Mouse (Mus musculus): Measurements from ENCODE around the gene Hoxa3. TPM values are rescaled to one million over a fixed set of nuclear protein-coding genes. Genes with fewer than 3 reads are reported as not detected.

Gene Hoxa3
- polyA plus RNA-seq, 1 experiment from 2014 or later, result 13.3 TPM

DNA sequence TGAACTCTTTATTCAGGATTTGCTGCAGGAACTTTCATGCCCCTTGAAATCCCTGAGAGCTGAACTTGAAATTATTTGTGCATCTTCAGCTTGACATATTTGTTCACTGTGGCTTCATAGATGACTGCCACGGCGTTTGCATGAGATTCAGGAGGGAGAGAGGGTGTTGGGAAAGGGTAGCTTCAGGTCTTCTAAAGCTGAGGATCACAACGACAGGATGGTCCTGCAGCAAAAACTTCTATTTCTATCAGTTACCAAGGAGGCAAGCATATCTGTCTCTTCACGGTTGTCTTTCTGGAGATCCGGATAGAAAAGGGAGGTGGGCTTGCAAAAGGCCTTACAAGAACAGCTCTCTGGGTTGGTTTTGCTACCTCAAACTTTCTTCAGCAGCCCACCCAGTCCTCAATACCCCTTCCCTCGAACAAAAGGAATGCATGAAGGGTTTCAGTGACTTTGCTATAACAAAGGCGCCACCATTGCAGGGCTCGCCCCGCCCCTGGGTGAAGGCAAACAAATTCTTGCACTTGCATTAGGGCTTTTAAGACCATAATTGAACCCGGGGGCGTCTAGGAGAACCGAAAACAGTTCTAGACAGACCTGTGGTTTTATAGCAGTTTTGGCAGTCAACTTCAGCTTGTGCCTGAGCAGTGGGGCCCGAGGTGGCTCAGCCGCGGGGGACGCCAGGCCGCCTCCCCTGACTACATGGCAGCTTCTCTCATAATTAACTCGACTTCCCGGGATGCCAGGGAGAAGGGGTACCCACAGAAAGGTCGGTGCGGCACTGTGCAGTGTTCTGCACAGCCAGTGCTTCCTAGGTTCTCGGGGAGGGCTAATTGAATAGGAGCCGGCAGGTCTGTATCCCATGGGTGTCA is 34.9 kb upstream of the Hoxa3 start:
- peaks cover 2% of the 10 kb centered on the region; the same call in 1 of the 2 replicates for H3K4me1 ChIP-seq (replicated peaks; ENCODE audit: control insufficient read depth, insufficient read depth, low read length)
- H3K4me2 ChIP-seq (replicated peaks; ENCODE audit: low read depth, low read length), result no peak overlapping the region
- H3K36me3 ChIP-seq (ENCODE audit: control insufficient read depth, insufficient read depth, low read length), result no peaks in the 10 kb centered on the region
- no peaks in the 10 kb centered on the region for H3K9me3 ChIP-seq (ENCODE audit: control insufficient read depth, low read length)
- WGBS, result 2% methylated on average over 23 of the region's 23 CpGs
- ATAC-seq (ENCODE audit: low FRiP score) (no peak), DNase-seq (ENCODE audit: low spot score) (peak; percentile 60)
- peaks cover 95% of the 10 kb centered on the region for H3K27me3 ChIP-seq (ENCODE audit: control insufficient read depth, insufficient read depth, low read length)
- no peak overlapping the region for H3K4me3 ChIP-seq (ENCODE audit: low read depth, low read length)
- H3K9ac ChIP-seq (ENCODE audit: low read depth, low read length), result no peak overlapping the region
- no peak overlapping the region for H3K27ac ChIP-seq (ENCODE audit: low read depth, low read length)

DNA sequence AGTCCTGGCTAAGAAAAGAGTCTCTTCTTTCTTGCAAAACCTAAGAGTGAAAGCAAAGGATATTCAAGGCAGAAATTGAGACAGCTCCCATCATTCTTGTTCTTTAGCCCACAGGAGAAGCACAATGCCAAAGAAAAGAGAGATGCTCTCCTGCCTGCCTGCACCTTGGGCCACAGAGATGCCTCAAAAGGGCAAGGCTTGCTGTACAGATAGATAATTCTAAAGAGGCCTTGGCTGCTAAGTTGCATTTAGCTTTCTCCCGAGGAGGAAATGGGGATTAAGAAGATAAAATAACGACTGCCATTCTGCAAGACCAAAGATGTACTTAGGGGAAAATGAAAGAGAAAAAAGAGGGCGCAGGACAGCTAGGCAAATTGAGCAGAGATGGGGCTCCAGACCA is 33.8 kb upstream of the Hoxa3 start:
- Histone ChIP-seq H3K9me3 (ENCODE audit: control insufficient read depth, low read length) (no peaks in the 10 kb centered on the region), H3K4me2 (replicated peaks; ENCODE audit: low read depth, low read length) (no peak overlapping the region), H3K27ac (ENCODE audit: low read depth, low read length) (no peak overlapping the region), H3K4me1 (replicated peaks; ENCODE audit: control insufficient read depth, insufficient read depth, low read length) (peaks cover 2% of the 10 kb centered on the region; the same call in 1 of the 2 replicates), H3K9ac (ENCODE audit: low read depth, low read length) (no peak overlapping the region), H3K4me3 (ENCODE audit: low read depth, low read length) (no peak overlapping the region), H3K27me3 (ENCODE audit: control insufficient read depth, insufficient read depth, low read length) (peaks cover 95% of the 10 kb centered on the region), H3K36me3 (ENCODE audit: control insufficient read depth, insufficient read depth, low read length) (no peaks in the 10 kb centered on the region)
- 7% methylated on average over 3 of the region's 3 CpGs for WGBS
- ATAC-seq (ENCODE audit: low FRiP score), result no peak
- peak; percentile 61 for DNase-seq (ENCODE audit: low spot score)

GRCm38 (mm10) chr6:52246403-52246803 is 33.3 kb upstream of the Hoxa3 start:
- no peaks in the 10 kb centered on the region for H3K36me3 ChIP-seq (ENCODE audit: control insufficient read depth, insufficient read depth, low read length)
- no peak overlapping the region for H3K4me2 ChIP-seq (replicated peaks; ENCODE audit: low read depth, low read length)
- no peak overlapping the region for H3K9ac ChIP-seq (ENCODE audit: low read depth, low read length)
- WGBS, result under 1% methylated on average over 26 of the region's 26 CpGs
- H3K4me3 ChIP-seq (ENCODE audit: low read depth, low read length), result no peak overlapping the region
- H3K27me3 ChIP-seq (ENCODE audit: control insufficient read depth, insufficient read depth, low read length), result peaks cover 95% of the 10 kb centered on the region
- H3K27ac ChIP-seq (ENCODE audit: low read depth, low read length), result no peak overlapping the region
- H3K9me3 ChIP-seq (ENCODE audit: control insufficient read depth, low read length), result no peaks in the 10 kb centered on the region
- DNase-seq (ENCODE audit: low spot score), result peak; percentile 67
- no peak for ATAC-seq (ENCODE audit: low FRiP score)
- H3K4me1 ChIP-seq (replicated peaks; ENCODE audit: control insufficient read depth, insufficient read depth, low read length), result peaks cover 2% of the 10 kb centered on the region; the same call in 1 of the 2 replicates

DNA sequence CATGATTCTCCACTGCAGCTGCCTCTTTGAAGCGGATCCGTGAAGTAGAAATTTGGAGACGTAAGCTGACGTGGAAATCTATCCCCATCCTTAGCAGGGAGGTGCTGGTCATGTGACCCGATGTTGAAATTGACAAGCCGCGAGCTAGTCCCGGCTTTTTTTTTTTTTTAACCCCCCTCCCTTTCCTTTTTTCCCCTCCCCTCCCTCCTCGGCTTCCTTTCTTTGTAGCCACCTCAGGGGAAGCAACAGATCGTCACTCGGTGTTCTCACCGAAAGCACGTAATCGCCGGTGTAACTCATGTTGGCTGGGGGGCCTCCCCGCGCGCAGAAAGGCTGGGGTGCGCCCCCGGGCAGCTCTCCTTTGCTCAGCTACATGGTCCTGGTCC is 32.6 kb upstream of the Hoxa3 start, which contains the start of gene Hoxa11:
TSS of gene Hoxa11 (minus strand) at position 54 of the 386 bp plus-strand sequence.
- under 1% methylated on average over 20 of the region's 20 CpGs for WGBS

GRCm38 (mm10) chr6:52245040-52245756 is 32.1 kb upstream of the Hoxa3 start:
- Histone ChIP-seq H3K4me2 (replicated peaks; ENCODE audit: low read depth, low read length) (no peak overlapping the region), H3K27me3 (ENCODE audit: control insufficient read depth, insufficient read depth, low read length) (peaks cover 96% of the 10 kb centered on the region), H3K4me3 (ENCODE audit: low read depth, low read length) (no peak overlapping the region), H3K27ac (ENCODE audit: low read depth, low read length) (no peak overlapping the region), H3K9me3 (ENCODE audit: control insufficient read depth, low read length) (no peaks in the 10 kb centered on the region), H3K36me3 (ENCODE audit: control insufficient read depth, insufficient read depth, low read length) (no peaks in the 10 kb centered on the region), H3K9ac (ENCODE audit: low read depth, low read length) (no peak overlapping the region), H3K4me1 (replicated peaks; ENCODE audit: control insufficient read depth, insufficient read depth, low read length) (peaks cover 2% of the 10 kb centered on the region; the same call in 1 of the 2 replicates)
- under 1% methylated on average over 69 of the region's 71 CpGs for WGBS
- ATAC-seq (ENCODE audit: low FRiP score), result no peak
- DNase-seq (ENCODE audit: low spot score), result peak; percentile 67

More for the DNA sequence above, 32.6 kb upstream of the Hoxa3 start, which contains the start of gene Hoxa11:
- ATAC-seq (ENCODE audit: low FRiP score), result no peak
- Histone ChIP-seq H3K9me3 (ENCODE audit: control insufficient read depth, low read length) (no peaks in the 10 kb centered on the region), H3K36me3 (ENCODE audit: control insufficient read depth, insufficient read depth, low read length) (no peaks in the 10 kb centered on the region), H3K4me1 (replicated peaks; ENCODE audit: control insufficient read depth, insufficient read depth, low read length) (peaks cover 2% of the 10 kb centered on the region; the same call in 1 of the 2 replicates), H3K4me3 (ENCODE audit: low read depth, low read length) (no peak within 1 kb of the TSS), H3K4me2 (replicated peaks; ENCODE audit: low read depth, low read length) (no peak within 1 kb of the TSS), H3K27ac (ENCODE audit: low read depth, low read length) (no peak within 1 kb of the TSS), H3K9ac (ENCODE audit: low read depth, low read length) (no peak within 1 kb of the TSS), H3K27me3 (ENCODE audit: control insufficient read depth, insufficient read depth, low read length) (peaks cover 95% of the 10 kb centered on the region)
- no peak for DNase-seq (ENCODE audit: low spot score)

GRCm38 (mm10) chr6:52244471-52245039 is 31.4 kb upstream of the Hoxa3 start:
- H3K9me3 ChIP-seq (ENCODE audit: control insufficient read depth, low read length), result no peaks in the 10 kb centered on the region
- peak; percentile 59 for DNase-seq (ENCODE audit: low spot score)
- H3K27ac ChIP-seq (ENCODE audit: low read depth, low read length), result no peak overlapping the region
- H3K27me3 ChIP-seq (ENCODE audit: control insufficient read depth, insufficient read depth, low read length), result peaks cover 96% of the 10 kb centered on the region
- H3K4me3 ChIP-seq (ENCODE audit: low read depth, low read length), result no peak overlapping the region
- 1% methylated on average over 23 of the region's 23 CpGs for WGBS
- no peak for ATAC-seq (ENCODE audit: low FRiP score)
- no peak overlapping the region for H3K4me2 ChIP-seq (replicated peaks; ENCODE audit: low read depth, low read length)
- H3K9ac ChIP-seq (ENCODE audit: low read depth, low read length), result no peak overlapping the region
- H3K36me3 ChIP-seq (ENCODE audit: control insufficient read depth, insufficient read depth, low read length), result no peaks in the 10 kb centered on the region
- H3K4me1 ChIP-seq (replicated peaks; ENCODE audit: control insufficient read depth, insufficient read depth, low read length), result peaks cover 2% of the 10 kb centered on the region; the same call in 1 of the 2 replicates

DNA sequence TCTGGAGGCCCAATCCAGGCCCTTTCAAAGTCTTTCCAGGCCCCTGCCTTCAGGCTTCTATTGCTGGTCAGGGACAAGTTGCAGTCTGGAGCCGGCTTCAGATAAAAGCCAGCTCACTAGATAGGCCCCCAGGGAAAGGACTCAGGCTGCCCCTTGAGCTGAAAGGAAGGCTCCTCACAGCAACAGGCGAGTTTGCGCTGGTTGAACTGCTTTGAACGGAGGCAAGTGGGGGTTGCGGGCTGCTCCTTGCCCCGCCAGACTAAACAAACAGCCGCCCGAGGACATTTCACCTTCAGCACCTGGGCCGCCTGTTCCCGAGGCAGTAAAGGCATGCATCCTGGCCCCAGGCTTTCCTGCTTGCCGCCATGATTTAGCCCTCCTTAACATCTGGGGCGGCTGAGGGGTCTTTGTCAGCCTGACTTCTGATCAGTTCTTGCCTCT is 30.6 kb upstream of the Hoxa3 start:
- Histone ChIP-seq H3K4me3 (ENCODE audit: low read depth, low read length) (no peak overlapping the region), H3K27me3 (ENCODE audit: control insufficient read depth, insufficient read depth, low read length) (peaks cover 94% of the 10 kb centered on the region), H3K4me1 (replicated peaks; ENCODE audit: control insufficient read depth, insufficient read depth, low read length) (peaks cover 2% of the 10 kb centered on the region; the same call in 1 of the 2 replicates), H3K36me3 (ENCODE audit: control insufficient read depth, insufficient read depth, low read length) (no peaks in the 10 kb centered on the region), H3K9ac (ENCODE audit: low read depth, low read length) (no peak overlapping the region), H3K4me2 (replicated peaks; ENCODE audit: low read depth, low read length) (no peak overlapping the region), H3K27ac (ENCODE audit: low read depth, low read length) (no peak overlapping the region), H3K9me3 (ENCODE audit: control insufficient read depth, low read length) (no peaks in the 10 kb centered on the region)
- ATAC-seq (ENCODE audit: low FRiP score), result no peak
- 2% methylated on average over 12 of the region's 12 CpGs for WGBS
- peak; percentile 58 for DNase-seq (ENCODE audit: low spot score)

DNA sequence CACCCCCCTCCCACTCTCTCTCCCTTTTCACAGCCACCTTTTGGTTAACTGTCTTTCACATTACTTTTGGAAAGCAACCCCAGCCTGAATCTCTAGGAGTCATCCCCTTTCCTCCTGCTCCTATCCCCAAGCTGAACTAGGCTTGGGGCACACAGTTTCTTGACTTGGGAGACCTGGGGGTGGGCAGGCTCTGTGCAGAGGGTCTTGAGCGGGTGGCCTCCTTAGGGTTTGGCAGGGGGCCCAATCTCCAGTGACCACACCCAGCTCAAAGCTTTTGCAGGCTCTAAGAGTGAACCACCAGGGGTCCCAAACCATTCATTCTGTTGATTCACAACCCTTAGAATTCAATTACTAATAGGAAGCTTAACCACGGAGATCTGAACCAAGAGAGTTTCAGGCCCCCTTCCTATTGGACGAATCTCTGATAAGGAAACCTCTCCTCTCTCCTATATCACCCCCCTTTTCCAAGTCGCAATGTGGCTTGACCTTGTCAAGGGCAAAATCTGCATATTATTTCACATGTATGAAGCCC is 29.7 kb upstream of the Hoxa3 start:
- no peak overlapping the region for H3K27ac ChIP-seq (ENCODE audit: low read depth, low read length)
- H3K4me3 ChIP-seq (ENCODE audit: low read depth, low read length), result no peak overlapping the region
- ATAC-seq (ENCODE audit: low FRiP score), result no peak
- H3K4me2 ChIP-seq (replicated peaks; ENCODE audit: low read depth, low read length), result no peak overlapping the region
- WGBS, result 5% methylated on average over 4 of the region's 4 CpGs
- peaks cover 2% of the 10 kb centered on the region; the same call in 1 of the 2 replicates for H3K4me1 ChIP-seq (replicated peaks; ENCODE audit: control insufficient read depth, insufficient read depth, low read length)
- H3K9ac ChIP-seq (ENCODE audit: low read depth, low read length), result no peak overlapping the region
- peaks cover 90% of the 10 kb centered on the region for H3K27me3 ChIP-seq (ENCODE audit: control insufficient read depth, insufficient read depth, low read length)
- no peaks in the 10 kb centered on the region for H3K36me3 ChIP-seq (ENCODE audit: control insufficient read depth, insufficient read depth, low read length)
- no peak for DNase-seq (ENCODE audit: low spot score)
- no peaks in the 10 kb centered on the region for H3K9me3 ChIP-seq (ENCODE audit: control insufficient read depth, low read length)
